Mouse (Mus musculus) gastrocnemius, adult 8-10 months (tissue): Measurements from ENCODE around the gene Gm28042. TPM values are rescaled to one million over a fixed set of nuclear protein-coding genes. Genes with fewer than 3 reads are reported as not detected.
A peak's percentile ranks its signal among the peaks of the same experiment; 100 is the strongest.

Experiments used
- DNase-seq, 2 experiments: peaks; one replicate each; pipeline ENCODE4 v3.0.0; 2022; ENCODE audit warnings: low spot score in 2 of 2
- total RNA-seq, 4 experiments: library from RNA; stranded (reverse); gene quantifications; 2 replicates each; pipeline ENCODE4 v1.2.4; 2022

Gm28042 gene
- 1 to 10 TPM in 1 of 4 experiments, under 1 TPM in 2, not detected in 1; 0.22 to 1.1 (median 0.74) TPM for total RNA-seq

DNA sequence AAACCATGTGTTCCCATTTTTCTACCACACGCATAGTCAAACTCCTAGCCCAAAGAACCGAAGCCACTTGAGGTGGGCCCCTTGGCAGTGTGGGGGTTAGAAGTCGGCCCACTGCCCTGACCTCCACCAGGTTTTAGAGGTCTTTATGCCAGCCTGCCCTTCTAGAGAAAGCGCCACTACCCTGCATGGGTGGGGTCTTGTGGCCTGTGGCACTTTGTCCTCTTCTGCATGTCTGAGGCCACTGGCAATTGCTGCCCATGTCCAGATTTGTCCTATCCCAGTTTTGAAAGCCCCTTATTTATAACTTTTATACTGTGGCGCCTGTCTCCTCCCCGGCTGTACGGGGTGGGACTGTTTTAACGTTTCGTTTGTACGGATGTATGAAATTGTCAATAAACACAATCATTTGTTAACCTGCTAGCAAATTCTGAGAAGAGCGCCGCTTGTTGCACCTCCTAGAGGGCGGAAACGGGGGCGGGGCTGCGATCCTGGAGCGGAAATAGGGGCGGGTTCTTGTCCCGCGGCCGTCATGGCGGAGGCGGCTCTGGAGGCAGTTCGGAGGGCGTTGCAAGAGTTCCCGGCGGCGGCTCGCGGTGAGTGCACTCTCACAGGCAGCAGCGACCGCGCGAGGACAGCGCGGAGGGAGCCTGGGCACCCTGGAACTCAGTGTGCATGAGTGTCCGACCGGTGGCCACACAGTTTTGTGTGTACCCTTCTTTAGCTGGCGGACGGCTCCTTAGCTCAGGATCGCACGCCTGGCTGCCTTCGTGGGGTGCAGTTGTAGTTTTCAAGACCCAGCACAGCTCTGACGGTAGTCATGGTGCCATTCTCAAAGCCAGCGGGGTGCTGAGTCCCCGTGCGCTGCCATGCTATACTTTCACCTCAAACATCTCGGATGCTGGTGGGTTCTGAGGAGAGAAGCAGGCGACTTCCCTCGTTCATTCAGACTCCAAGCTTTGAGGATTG, at the start of gene Gm28042, which contains the start of gene Jmjd7:
Gene Gm28042, plus strand, starts transcription at position 510 of the 966 bp plus-strand sequence.
Gene Jmjd7, plus strand, starts transcription at position 500 of the 966 bp plus-strand sequence.
- DNase-seq, result peak; percentile 84

DNA sequence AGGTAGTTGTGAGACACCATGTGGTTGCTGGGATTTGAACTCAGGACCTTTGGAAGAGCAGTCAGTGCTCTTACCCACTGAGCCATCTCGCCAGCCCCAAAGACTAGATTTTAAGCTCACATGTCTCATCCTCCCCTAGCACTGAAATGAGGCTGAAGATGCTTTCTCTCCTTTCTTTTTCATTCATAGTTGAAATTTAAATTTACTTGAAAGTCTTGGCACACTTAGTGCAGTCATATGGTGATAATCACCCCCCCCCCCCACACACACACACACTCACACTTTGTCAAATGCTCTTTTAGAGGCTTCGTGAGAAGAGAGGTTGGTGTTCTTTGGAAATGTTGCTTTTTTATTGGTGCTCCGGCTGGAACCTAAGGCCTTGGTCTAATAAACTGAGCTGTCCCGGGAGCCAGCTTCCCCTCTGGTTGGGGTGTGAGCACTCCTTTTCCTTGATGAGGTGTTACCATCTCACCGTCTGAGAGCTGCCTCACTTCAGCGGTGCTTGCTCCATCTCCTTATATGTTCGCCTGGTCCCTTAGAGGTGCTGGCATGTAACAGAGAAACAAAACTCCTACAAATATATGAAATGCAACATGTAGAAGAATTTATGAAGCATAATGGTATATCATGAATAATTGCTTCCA, 46.8 kb upstream of the Gm28042 start:
- no peak for DNase-seq

DNA sequence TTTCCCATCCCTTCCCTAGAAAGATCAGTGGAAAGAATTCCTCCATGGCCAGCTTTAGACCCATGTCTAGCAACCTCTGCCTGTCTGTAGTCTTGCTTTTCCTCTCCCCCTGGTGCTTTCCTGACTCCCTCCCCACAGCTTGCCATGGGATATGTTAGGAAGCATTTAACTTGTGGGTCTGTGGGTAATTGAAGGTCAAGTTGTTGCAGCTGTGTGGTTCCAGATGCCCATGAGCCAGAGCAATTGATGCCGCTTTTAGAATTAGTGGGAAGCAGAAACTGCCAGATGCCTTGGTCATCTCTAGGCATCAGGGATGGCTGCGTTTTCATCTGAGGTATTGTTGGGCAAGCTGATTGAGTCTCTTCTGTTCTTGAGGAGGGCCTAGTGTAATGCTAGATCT, 45.7 kb upstream of the Gm28042 start:
- no peak for DNase-seq

DNA sequence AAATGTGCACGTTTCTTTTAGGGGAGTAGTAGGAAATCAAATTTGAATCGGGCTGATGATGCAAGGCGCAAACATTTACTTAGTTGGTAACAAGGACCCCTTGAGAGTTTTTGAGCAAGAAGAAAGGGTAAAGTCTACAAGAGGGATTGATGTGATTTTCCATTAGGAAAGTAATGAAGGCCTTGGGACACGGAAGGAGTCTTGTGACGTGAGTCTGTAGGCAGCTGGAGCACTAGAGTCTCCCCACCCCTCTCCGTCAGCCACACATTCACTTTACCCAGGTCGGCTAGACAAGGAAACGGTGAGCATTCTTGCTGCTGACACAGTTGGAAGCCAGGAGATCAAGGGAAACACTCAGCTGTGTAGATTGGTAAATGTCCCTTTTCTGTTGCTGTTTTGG, 41.4 kb upstream of the Gm28042 start:
- DNase-seq, result no peak

DNA sequence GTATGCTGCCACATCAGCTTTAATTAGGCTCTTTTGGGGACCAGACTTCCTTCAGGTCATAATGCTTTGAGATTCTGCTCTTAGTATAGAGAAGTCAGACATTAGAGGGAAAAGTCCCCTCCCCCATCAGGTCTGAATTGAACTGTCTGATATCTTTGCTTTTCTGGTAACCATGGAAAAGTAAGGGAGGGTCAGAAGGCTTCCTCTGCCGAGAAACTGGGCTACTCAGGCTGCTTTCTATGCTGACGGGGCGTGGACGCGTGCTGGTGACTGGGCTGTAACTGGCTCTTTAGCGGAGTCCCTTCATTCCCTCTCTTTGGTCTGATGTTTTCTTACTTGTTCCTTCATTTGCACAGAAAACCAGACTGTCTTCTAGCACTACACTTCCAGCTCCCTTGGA, 40.9 kb upstream of the Gm28042 start:
- DNase-seq, result no peak

DNA sequence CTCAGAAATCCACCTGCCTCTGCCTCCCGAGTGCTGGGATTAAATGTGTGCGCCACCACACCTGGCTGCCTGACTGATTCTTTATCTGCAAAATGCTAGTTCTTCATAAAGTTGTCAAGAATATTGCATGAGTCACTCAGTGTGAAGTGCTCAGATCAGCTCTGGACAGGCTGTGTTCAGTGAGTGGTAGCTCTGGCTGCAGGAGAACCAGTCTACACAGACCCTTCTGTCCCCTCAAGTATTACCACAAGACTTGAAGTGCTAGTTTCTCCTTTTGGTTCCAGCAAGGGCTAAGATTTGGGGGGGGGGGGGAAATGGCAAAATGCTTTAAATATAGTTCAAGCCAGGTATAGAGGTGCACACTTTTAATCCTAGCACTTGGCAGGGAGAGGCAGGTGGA, 39.9 kb upstream of the Gm28042 start:
- DNase-seq, result no peak

DNA sequence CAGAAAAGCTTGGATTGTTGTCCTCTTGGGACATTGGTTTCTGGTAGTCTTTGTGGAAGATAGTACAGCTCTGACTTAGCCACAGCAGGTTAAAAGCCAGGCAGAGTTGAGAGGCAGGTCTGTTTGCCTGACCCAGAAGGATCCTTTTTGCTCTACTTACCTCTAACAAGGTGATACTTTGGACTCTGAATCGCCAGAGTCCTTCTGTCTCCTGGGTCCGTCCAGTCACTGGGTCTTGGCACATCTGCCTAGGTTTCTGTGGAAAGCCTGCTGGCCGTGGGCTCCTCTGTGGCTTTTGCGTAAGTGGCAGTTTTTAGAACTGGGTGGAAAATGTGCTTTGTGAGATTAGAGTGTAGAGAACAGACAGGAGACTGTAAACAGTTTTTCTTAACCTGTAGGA, 38.3 kb upstream of the Gm28042 start:
- DNase-seq, result no peak

DNA sequence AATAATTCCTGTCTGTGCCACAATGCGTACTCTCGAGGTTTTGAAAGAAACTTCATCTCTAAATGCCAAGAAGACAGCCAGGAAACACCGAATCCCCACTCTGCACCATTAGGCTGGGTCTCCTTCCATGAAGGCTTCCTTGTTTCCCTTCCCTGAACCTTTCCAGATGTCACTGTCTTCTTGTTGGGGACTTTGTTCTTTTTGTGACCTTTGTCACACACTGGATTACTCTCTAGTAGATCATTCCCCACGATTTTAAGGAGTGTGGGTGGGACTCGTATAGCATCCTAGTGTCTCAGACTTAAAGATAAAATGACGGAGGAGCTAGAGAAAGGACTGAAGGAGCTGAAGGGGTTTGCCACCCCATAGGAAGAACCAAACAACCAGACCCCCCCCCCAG, 36.4 kb upstream of the Gm28042 start:
- no peak for DNase-seq

DNA sequence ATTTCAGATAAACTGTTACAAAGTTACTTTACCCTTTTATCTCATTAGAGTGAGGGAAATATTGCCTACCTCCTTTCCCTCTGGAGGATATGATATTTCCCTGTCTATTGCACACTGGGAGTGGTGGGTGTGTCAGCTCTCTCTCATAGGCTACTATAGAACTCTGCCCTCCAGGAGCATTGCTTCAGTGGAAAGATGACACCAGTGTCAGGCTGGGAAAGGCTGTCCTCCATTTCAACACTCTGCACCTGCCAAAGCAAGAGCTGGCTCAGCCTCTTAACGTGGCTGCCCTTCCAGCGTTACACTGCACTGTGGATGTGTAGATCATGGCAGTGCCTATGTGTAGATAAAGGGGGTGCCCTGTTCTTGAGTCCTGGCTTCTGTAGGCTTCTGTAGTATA, 34.9 kb upstream of the Gm28042 start:
- peak; percentile 40 to 64 for DNase-seq

DNA sequence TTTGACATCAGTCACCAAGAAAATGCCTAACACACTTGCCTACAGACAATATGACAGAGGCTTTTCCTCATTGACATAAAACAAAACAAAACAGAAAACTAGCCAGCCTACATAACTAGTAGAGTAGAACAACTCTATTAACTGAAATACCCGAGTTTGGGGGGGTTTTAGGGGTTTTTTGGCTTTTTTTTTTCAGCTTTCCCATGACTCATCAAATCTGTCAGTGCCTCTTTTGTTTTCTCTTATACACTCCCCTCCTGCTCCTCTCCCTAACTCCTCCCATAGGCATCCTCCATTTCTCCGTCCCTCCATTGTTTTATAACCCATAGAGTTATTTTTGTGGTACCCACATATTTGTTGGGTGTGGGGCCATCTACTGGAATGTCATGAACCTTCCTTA, 33.8 kb upstream of the Gm28042 start:
- no peak for DNase-seq

DNA sequence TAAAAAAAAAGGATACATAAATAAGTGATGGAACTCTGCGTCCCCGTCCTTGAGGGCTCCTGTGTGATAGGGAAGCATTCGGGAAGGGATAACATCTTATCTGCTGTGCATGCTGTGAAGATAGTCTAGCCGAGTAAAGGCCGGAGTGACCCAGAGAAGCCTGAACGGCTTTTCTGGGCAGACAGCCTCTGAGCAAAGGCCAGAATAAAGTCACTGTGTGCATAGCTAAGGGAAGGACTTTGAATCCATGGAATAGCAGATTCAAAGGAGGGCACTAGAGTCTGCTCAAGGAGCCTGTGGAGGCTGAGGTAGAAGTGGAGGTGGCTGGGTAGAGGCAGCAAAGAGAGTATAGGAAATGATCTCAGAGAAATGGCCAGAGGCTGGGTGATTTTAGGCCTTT, 32.5 kb upstream of the Gm28042 start:
- DNase-seq, result no peak

DNA sequence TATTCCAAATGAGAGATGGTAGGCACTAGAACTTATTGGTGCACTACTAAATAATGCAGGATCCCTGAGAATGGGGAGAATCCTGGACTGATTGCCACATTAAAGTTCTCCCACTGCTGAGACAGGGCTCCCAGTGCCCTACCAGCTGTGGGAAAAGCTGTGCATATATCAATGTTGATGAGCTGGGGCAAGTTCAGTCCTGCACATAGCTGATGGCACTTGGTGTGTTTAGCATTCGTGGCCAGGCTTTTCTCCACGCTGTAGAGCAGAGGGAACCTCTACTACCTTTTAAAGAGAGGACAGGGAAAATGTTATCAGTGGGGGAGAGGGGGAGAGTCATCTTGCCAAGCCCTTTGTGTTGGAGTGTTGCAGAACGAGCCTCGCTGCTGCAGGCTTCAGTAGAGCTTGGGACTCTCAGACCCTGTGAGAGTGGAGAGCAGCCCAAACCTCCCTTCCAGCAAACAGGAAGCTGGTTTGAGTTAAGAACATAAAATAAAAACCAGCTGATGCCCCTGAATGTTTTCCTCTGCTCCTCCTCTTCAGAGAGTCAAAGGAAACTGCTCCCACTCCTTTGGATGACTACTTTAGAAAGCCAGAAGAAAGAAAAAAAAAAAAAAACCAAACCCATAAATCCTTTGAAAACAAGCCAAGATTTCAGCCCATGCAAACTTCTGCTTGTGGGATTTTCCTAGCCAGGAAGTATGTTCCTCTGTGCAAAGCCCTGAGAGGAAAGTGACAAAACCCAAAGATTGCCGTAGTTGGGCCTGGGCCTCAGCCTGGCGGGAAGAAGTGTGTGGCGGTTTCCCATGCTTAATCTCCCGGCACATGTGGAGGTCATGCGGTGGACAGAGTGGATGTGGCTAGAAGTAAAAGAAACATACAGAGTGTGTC, 31.7 kb upstream of the Gm28042 start:
- DNase-seq, result no peak

DNA sequence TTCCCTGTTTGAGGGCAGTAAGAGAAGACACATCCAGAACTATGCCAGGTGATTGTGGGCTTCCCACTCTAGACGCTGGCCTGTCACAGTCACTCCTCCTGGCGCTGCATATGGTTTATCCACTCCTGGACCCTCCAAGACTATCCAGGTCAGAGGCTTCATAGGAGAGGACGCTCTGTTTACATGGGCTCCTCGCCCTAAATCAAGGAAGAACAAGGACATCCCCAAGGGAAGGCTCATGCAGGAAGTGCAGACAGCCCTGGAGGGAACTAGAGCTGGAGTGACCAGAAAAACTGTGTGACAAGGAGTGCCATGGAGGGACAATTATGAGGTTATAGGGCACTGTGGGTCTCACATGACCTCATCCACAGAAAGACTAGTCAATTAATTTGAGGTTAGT, 29.9 kb upstream of the Gm28042 start:
- DNase-seq, result no peak

DNA sequence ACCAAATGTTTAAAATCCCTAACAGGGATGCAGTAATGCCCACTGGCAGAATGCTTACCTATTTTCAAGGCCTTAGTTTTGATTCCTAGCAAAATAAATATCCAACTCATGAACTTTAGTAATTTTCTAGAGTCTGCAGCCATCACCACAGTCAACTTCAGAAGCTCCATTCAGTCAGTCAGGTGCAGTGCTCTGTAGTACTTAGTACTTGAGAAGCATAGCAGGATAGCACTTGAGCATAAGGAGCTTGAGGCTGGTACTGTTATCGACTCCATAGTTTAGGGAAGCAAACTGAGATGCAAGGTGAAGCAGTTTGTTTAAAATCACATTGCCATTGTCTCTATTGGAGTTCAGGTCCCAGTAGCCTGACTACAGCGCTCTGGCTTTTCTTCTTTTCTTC, 27.6 kb upstream of the Gm28042 start:
- no peak for DNase-seq

DNA sequence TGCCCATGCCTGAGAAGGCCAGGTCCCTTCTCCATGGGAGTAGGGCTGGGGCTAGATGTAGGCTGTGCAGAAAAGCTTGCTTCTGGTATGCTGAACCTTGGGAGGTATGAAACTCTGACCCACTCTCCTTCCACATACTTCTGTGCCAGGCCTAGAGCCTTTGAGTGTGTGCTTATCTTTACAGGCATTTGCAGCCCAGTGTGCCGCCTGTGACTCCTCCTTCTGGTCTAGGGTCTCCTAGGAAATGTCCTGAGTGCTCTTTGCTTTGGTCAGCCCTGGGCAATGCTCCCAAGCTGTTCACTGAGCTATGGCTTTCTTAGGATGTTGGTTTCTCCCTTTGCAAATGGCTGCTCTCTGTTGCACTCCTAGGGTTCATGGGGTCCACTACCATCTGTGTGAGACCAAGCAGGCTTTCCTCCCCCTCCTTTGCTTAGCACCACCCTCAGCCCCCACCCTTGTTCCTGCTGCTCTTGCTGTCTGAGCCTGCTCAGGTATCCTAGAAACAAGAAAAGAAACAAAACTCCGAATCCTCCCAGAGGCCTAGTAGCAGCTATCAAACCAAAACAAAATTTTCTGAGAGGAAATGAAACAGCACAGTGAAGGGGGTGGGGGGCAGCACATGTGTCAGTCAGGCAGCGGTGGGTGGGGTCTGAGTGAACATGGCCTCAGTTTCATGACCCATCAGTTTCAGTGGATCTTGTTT, 26.3 kb upstream of the Gm28042 start:
- DNase-seq, result no peak

DNA sequence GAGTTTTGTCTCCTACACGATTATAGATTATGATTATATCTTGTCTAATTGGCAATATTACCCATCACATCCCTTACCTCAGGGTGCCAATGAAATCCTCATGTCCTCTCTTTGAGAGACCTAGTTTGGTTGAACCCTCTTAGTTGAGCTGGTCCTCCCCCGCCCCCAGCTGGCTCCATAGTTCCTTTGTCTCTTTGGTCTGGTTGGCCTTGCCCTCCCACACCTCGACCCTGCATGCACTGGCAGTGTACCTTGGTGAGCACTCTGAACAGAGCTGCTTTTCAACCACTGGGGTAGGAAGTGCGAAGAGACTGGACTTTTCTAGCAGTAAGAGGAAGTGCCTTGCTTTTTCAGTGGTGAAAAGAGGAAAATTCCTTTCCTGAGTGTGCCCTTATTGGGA, 25.3 kb upstream of the Gm28042 start:
- no peak for DNase-seq

DNA sequence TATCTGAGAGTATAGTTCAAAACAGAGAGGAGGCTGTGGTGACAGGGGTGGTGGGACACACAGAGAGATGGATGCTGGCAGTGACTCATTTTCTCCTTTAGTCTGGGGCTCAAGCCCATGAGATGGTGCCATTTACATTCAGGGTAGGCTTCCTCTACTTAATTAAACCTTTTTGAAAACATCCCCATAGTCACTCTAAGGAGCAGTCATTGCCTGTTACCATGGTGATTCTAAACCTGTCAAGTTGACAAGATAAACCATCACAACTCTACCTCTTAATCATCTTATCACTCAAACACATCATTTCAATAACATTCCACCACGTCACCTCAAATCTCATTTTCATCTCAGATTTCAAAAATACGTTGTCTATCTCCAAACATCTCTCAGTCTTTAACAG, 23.3 kb upstream of the Gm28042 start:
- DNase-seq, result no peak

DNA sequence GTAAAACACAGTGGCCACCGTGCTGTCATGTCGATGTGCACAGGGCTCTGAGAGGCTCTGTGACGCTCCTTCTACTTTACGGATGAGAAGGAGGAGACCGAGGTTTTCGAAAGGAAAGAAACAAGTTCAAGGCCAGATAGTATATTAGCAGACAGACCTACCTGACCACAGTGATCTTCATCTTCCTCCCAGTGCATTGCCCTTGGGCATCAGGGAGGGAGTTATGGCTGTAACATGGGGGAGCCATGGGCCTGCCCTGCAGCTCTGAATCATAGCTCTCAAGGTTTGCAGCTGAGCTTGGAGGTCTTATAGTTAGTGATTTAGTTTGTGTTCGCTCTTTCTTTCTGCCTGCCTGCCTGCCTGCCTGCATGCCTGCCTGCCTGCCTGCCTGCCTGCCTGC, 20.6 kb upstream of the Gm28042 start:
- no peak for DNase-seq

DNA sequence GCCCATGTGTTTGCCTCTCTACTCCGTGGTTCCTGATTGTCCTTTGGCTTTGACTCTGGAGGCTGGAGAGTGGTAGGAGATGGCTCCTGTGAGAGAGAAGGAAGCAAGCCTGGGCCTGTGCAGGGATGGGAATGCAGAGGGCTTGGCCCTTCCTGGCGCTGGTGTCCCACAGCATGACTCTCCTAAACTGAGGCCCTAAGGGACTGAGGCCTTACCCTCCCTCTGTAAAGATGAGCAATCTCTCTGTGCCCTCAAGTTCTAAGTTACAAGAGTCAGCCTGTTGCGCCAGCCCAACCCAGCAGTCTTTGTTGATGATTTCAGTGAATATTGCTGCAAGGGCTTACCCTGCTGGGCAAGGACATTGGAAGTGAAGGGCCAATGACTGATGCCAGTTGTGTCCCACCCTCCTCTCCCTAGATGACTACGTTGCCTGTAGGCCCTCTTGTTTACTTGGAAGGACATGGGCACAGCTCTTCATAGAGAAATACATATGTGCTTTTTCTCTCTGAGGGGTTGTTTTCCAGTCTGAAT, 19.5 kb upstream of the Gm28042 start:
- DNase-seq, result no peak

DNA sequence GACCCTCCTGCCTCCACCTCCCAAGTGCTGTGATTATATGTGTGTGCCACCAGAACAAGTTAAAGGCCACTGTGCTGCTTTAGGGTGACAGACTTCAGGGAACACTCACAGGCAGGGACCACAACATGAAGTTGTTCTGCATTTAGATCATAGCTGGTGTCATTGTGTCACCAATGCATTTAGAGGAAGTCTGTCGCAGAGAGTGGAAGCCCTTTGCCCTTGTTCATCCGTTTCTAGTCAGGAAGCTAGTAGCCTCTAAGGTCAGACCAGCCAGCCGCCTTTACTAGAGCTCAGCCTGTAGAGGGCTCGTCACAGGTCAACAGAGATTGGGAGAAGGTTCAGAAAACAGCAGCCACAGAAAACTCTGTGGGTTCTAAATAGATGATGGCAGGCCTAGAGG, 18.6 kb upstream of the Gm28042 start:
- DNase-seq, result no peak
